Mouse (Mus musculus) G1E (cell line): ENCODE results near the gene Ring1.

Experiments
- CTCF ChIP-seq: IDR thresholded peaks from 2 replicates; pipeline ENCODE4 v1.5.1; 2012; ENCODE audit warnings: low read depth, low read length, inconsistent platforms, mixed read lengths
- TAL1 ChIP-seq: conservative IDR thresholded peaks from 2 replicates; pipeline ENCODE4 v1.6.1; 2012; ENCODE audit warnings: low read depth, low read length, inconsistent platforms, mixed read lengths

DNA sequence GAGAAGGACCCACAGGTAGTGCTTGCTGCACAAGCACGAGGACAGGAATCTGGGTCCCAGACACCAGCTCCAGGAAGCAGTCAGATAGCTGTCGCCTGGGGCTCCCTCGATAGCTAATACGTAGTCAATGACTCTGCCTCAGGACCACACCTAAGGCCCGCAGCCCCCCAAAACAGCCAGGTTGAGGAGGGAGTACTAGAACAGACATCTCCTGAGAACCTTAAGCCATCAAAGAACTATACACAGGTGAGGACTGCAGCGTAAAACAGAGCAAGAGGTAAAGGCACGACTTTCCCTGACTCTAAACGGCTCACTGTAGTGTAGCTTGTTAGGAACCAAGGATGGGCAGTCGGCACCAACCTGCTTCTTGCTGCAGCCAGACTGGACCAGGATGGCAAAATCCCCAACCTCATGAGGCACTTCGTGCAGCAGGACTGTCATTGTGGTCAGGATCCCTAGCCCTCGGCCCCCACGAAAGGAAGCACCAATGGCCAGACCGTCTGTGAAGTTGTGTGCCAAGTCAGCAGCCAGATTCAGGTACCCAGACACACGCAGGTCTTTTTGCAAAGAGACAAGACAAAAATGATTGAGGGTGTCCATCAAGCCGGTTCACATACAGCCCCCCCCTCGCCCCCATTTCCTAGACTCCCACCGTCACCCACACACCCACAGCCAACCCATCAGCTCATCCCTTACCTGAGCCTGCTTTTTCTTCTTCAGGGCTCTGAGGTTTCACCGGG lies 4.8 kb upstream of the Ring1 start:
- no peak for TF ChIP-seq CTCF
- no peak for TF ChIP-seq TAL1
